17 mouse cellular contexts compared by ENCODE assay signal in the genomic region with DNA sequence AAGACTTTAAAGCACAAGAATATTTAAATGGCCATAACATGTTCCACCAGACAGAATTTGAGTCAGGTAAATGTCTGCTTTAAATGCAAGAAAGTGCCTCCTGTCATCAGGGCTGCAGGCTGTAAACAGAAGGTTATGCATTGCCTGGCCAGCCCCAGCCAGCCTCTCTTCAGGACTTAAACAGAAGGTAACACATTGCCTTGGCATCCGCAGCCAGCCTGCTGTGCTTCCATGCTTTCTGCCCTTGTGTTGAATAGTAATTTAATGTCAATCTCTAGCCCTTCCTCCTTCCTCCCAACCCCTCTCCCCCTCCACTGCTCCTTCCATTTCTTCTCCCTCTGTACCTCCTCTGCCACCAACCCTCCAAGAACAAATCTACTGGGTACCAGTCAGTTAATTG.
DNase-seq lines count a peak whose midpoint lies in the region; ATAC-seq and TF ChIP-seq lines count a peak whose summit lies in the region.
"Had no signal": no experiment of that assay in that cellular context is flagged by ENCODE, and none has a peak within 500 bp of the region (broad histone marks: within the 10 kb centered on the region; RNA-seq: fewer than 3 reads in every experiment).

No protein-coding gene starts in this region.

- WGBS in hindbrain, postnatal 0 days, result 55% methylated on average over 1 of the region's 1 CpGs
- 82% methylated on average over 1 of the region's 1 CpGs for WGBS in hindbrain, embryonic 12.5 days
- 100% methylated on average over 1 of the region's 1 CpGs for WGBS in thymus, adult 2 months

- DNase-seq in cerebellum, adult 11-12 months, result peak; percentile 4
- no peak for DNase-seq in cerebellum, adult 11 months
- peak; percentile 56 for DNase-seq in hindbrain, postnatal 0 days (ENCODE audit: low spot score)
- peak; percentile 53 for DNase-seq in brain, embryonic 14.5 days (ENCODE audit: low read depth)
- DNase-seq in cerebellum, postnatal 36 days, result peak; percentile 17 to 24
- no peak for DNase-seq in thymus, adult 2 months
- DNase-seq in thymus, postnatal 4 days, result no peak
- DNase-seq: adrenal gland, postnatal 10 days; gastrocnemius, postnatal 36 days; heart, adult 11 months; heart, postnatal 36 days; kidney, adult 11 months had no signal

- H3K36me3 ChIP-seq in hindbrain, postnatal 0 days (ENCODE audit: insufficient read depth, low read length), result no peaks in the 10 kb centered on the region
- no peaks in the 10 kb centered on the region for H3K36me3 ChIP-seq in hindbrain, embryonic 12.5 days
- no peaks in the 10 kb centered on the region for H3K36me3 ChIP-seq in thymus, adult 2 months (ENCODE audit: control insufficient read depth, insufficient read depth, low read length)
- H3K36me3 ChIP-seq: embryonic facial prominence, embryonic 10.5 days; heart, embryonic 13.5 days had no signal

- H3K9me3 ChIP-seq in hindbrain, postnatal 0 days (ENCODE audit: low read length), result no peaks in the 10 kb centered on the region
- H3K9me3 ChIP-seq in hindbrain, embryonic 12.5 days (replicated peaks), result no peaks in the 10 kb centered on the region
- H3K9me3 ChIP-seq: forebrain, embryonic 13.5 days had no signal

- no peak overlapping the region for H3K9ac ChIP-seq in hindbrain, postnatal 0 days (replicated peaks; ENCODE audit: low read length)
- H3K9ac ChIP-seq in hindbrain, embryonic 12.5 days, result no peak overlapping the region
- H3K9ac ChIP-seq: forebrain, embryonic 13.5 days; heart, embryonic 13.5 days had no signal

- no peak for TF ChIP-seq POLR2A in brain, embryonic 14.5 days (IDR thresholded peaks at IDR 0.05; ENCODE audit: borderline replicate concordance, extremely low read depth, insufficient read depth, insufficient read length, poor library complexity, severe bottlenecking)
- no peak for TF ChIP-seq POLR2A in thymus, adult 2 months (IDR thresholded peaks at IDR 0.05; ENCODE audit: control insufficient read depth, extremely low read depth, insufficient read depth, low read length, poor library complexity)

- H3K4me3 ChIP-seq in hindbrain, postnatal 0 days (ENCODE audit: low read length), result no peak overlapping the region
- no peak overlapping the region for H3K4me3 ChIP-seq in hindbrain, embryonic 12.5 days
- H3K4me3 ChIP-seq in thymus, adult 2 months (ENCODE audit: control insufficient read depth, insufficient read depth, low read length), result no peak overlapping the region
- H3K4me3 ChIP-seq: embryonic facial prominence, embryonic 10.5 days; forebrain, embryonic 13.5 days; heart, embryonic 13.5 days had no signal

- no peak for TF ChIP-seq CTCF in hindbrain, postnatal 0 days (IDR thresholded peaks at IDR 0.05; ENCODE audit: low read depth)
- TF ChIP-seq CTCF in brain, embryonic 14.5 days (IDR thresholded peaks at IDR 0.05; ENCODE audit: borderline replicate concordance, extremely low read depth, insufficient read depth, insufficient read length), result no peak
- TF ChIP-seq CTCF in thymus, adult 2 months (IDR thresholded peaks at IDR 0.05; ENCODE audit: borderline replicate concordance, control insufficient read depth, extremely low read depth, insufficient read depth, low read length, poor library complexity), result no peak

- no peak overlapping the region for H3K27ac ChIP-seq in hindbrain, postnatal 0 days
- H3K27ac ChIP-seq in hindbrain, embryonic 12.5 days, result no peak overlapping the region
- H3K27ac ChIP-seq in thymus, adult 2 months (ENCODE audit: control insufficient read depth, insufficient read depth, low read length), result no peak overlapping the region
- H3K27ac ChIP-seq: embryonic facial prominence, embryonic 10.5 days; forebrain, embryonic 13.5 days; heart, embryonic 13.5 days had no signal

- H3K4me1 ChIP-seq in hindbrain, postnatal 0 days (ENCODE audit: insufficient read depth, low read length), result no peaks in the 10 kb centered on the region
- H3K4me1 ChIP-seq in hindbrain, embryonic 12.5 days, result no peaks in the 10 kb centered on the region
- peaks cover 6% of the 10 kb centered on the region for H3K4me1 ChIP-seq in thymus, adult 2 months (replicated peaks; ENCODE audit: control insufficient read depth, insufficient read depth, low read length)
- H3K4me1 ChIP-seq: forebrain, embryonic 13.5 days; heart, embryonic 13.5 days had no signal

- no peak for ATAC-seq in hindbrain, postnatal 0 days
- ATAC-seq in hindbrain, embryonic 12.5 days (ENCODE audit: low FRiP score), result no peak
- ATAC-seq: forebrain, embryonic 13.5 days; hindbrain, embryonic 16.5 days had no signal

- H3K27me3 ChIP-seq in hindbrain, postnatal 0 days (ENCODE audit: insufficient read depth, low read length), result no peaks in the 10 kb centered on the region
- no peaks in the 10 kb centered on the region for H3K27me3 ChIP-seq in hindbrain, embryonic 12.5 days
- H3K27me3 ChIP-seq in thymus, adult 2 months (ENCODE audit: control insufficient read depth, insufficient read depth, low read length), result no peaks in the 10 kb centered on the region
- H3K27me3 ChIP-seq: forebrain, embryonic 13.5 days; heart, embryonic 13.5 days had no signal

- H3K4me2 ChIP-seq in hindbrain, postnatal 0 days (ENCODE audit: low read depth, low read length), result no peak overlapping the region
- H3K4me2 ChIP-seq in hindbrain, embryonic 12.5 days (replicated peaks), result no peak overlapping the region
- H3K4me2 ChIP-seq: forebrain, embryonic 13.5 days; heart, embryonic 13.5 days had no signal

Comparison
In these comparisons a context has a peak if more than half of its experiments do, and no peak if none do; other contexts are left out.
1. DNase-seq: peak in cerebellum, adult 11-12 months (single experiment), hindbrain, postnatal 0 days (single experiment), brain, embryonic 14.5 days (single experiment) and cerebellum, postnatal 36 days (2 of 2); none in cerebellum, adult 11 months (single experiment), thymus, adult 2 months (single experiment) and thymus, postnatal 4 days (single experiment).